Comparison of ENCODE assay signal across 12 mouse cellular contexts in the genomic region with DNA sequence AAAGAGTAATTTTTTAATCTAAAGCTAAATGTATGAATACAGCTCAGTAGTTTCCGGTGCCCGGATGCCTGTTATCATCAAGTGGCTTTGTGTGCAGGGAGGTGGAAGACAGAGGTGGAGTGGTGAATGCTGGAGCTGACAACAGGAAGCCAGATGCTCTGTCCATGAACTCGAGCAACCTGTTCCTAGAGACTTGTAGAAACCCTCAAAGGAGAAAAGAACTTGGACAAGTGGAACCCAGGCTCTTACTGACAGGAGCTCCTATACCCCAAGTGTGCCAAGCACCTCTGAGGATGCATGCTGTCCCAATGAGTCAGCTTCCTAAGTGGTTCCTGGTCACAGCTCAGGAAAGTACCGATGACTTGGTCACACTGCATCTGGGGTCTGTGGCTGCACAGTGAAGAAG. TPM values are rescaled to one million over a fixed set of nuclear protein-coding genes. Genes with fewer than 3 reads are reported as not detected.
DNase-seq lines count a peak whose midpoint lies in the region; ATAC-seq and TF ChIP-seq lines count a peak whose summit lies in the region.
"Had no signal": no experiment of that assay in that cellular context is flagged by ENCODE, and none has a peak within 500 bp of the region (broad histone marks: within the 10 kb centered on the region; RNA-seq: fewer than 3 reads in every experiment).

No protein-coding gene starts in this region.

- no peak for ATAC-seq in heart, embryonic 13.5 days (ENCODE audit: extremely low read depth, insufficient number of reproducible peaks, low FRiP score, low TSS enrichment)
- peak; percentile 64 for ATAC-seq in liver, embryonic 14.5 days (ENCODE audit: insufficient read depth)

- no peaks in the 10 kb centered on the region for H3K9me3 ChIP-seq in heart, embryonic 13.5 days
- no peaks in the 10 kb centered on the region for H3K9me3 ChIP-seq in liver, embryonic 14.5 days (ENCODE audit: control insufficient read depth, low read length)
- H3K9me3 ChIP-seq: embryonic facial prominence, embryonic 15.5 days had no signal

- H3K4me2 ChIP-seq in heart, embryonic 13.5 days: no peak overlapping the region
- no peak overlapping the region; the same call in 1 of the 2 replicates for H3K4me2 ChIP-seq in liver, embryonic 14.5 days (ENCODE audit: low read depth)
- H3K4me2 ChIP-seq: embryonic facial prominence, embryonic 15.5 days had no signal

- peaks cover 17% of the 10 kb centered on the region for H3K4me1 ChIP-seq in heart, embryonic 13.5 days
- H3K4me1 ChIP-seq in liver, embryonic 14.5 days (replicated peaks; ENCODE audit: control insufficient read depth in 2 of 2, insufficient read depth in 2 of 2, low read length in 1 of 2): peaks cover 14 to 26% of the 10 kb centered on the region in 2 experiments

- intact Hi-C loops in heart, postnatal 10 days (cut with DNase I): loop anchor here (5.0 kb wide), 1 partner anchor 219 kb away; no protein-coding TSS in a partner anchor

- no peak overlapping the region for H3K4me3 ChIP-seq in heart, embryonic 13.5 days
- no peak overlapping the region for H3K4me3 ChIP-seq in liver, embryonic 14.5 days (ENCODE audit: insufficient read depth in 1 of 2, low read depth in 2 of 2, low read length in 2 of 2)
- H3K4me3 ChIP-seq: embryonic facial prominence, embryonic 15.5 days had no signal

- H3K36me3 ChIP-seq in heart, embryonic 13.5 days: no peaks in the 10 kb centered on the region
- H3K36me3 ChIP-seq in liver, embryonic 14.5 days (replicated peaks; ENCODE audit: control insufficient read depth, insufficient read depth, low read depth): no peaks in the 10 kb centered on the region
- H3K36me3 ChIP-seq: embryonic facial prominence, embryonic 15.5 days had no signal

- peak overlapping the region; percentile 63 for H3K27ac ChIP-seq in heart, embryonic 13.5 days (replicated peaks)
- peak overlapping the region; percentile 58 for H3K27ac ChIP-seq in liver, embryonic 14.5 days

- WGBS in heart, embryonic 13.5 days: 41% methylated on average over 4 of the region's 4 CpGs
- WGBS in liver, embryonic 14.5 days (ENCODE audit: insufficient replicate concordance): 17% methylated on average over 4 of the region's 4 CpGs

- DNase-seq in heart, postnatal 10 days: no peak
- peak; percentile 61 for DNase-seq in 3T3-L1 (ENCODE audit: low read depth, low spot score)
- DNase-seq in brain, adult 2 months (ENCODE audit: low read depth, low spot score): peak; percentile 15
- no peak for DNase-seq in liver, embryonic 14.5 days (ENCODE audit: low read depth in 3 of 3, low spot score in 3 of 3)
- no peak for DNase-seq in urinary bladder, postnatal 36 days (ENCODE audit: low spot score in 2 of 2)
- DNase-seq in urinary bladder, postnatal 4 days (ENCODE audit: low spot score in 2 of 2): no peak
- no peak for DNase-seq in embryo, embryonic 10 days (ENCODE audit: low spot score)
- DNase-seq: cerebellum, adult 11 months; right cerebral cortex, postnatal 25 days; thymus, adult 18-20 months had no signal

- no peak overlapping the region for H3K9ac ChIP-seq in heart, embryonic 13.5 days
- peak overlapping the region; percentile 24 for H3K9ac ChIP-seq in liver, embryonic 14.5 days (replicated peaks)
- H3K9ac ChIP-seq: embryonic facial prominence, embryonic 15.5 days had no signal

- no peak for TF ChIP-seq CTCF in liver, embryonic 14.5 days (IDR thresholded peaks at IDR 0.05; ENCODE audit: low read depth)

- no peaks in the 10 kb centered on the region for H3K27me3 ChIP-seq in heart, embryonic 13.5 days (replicated peaks)
- H3K27me3 ChIP-seq in liver, embryonic 14.5 days (ENCODE audit: control insufficient read depth, insufficient read depth, low read length): no peaks in the 10 kb centered on the region
- H3K27me3 ChIP-seq: embryonic facial prominence, embryonic 15.5 days had no signal

- TF ChIP-seq EP300 in liver, embryonic 14.5 days (IDR thresholded peaks at IDR 0.05; ENCODE audit: low read depth): no peak

RNA-seq across cellular contexts. Expression of gene Mrvi1, which starts 41.1 kb away (rescaled TPM):
- polyA plus RNA-seq in heart, embryonic 13.5 days (2015; fragmentation: Nextera tagmentation; extraction: Ambion mirVana): 4.6 and 5.3 TPM in 2 replicates
- 10 to 100 TPM; 13.5 to 15.5 TPM for total RNA-seq in heart, postnatal 10 days (2021)
- 3.7 TPM in 2 replicates for polyA plus RNA-seq in liver, embryonic 14.5 days (2012; rRNA removed)
- 4.7 and 5.5 TPM in 2 replicates for polyA plus RNA-seq in liver, embryonic 14.5 days (2014; fragmentation: Nextera tagmentation; extraction: Ambion mirVana)

Comparison
In these comparisons a context has a peak if more than half of its experiments do, and no peak if none do; other contexts are left out.
1. DNase-seq: peak in 3T3-L1 (single experiment) and brain, adult 2 months (single experiment); none in heart, postnatal 10 days (0 of 2), liver, embryonic 14.5 days (0 of 3), urinary bladder, postnatal 36 days (0 of 2), urinary bladder, postnatal 4 days (0 of 2) and embryo, embryonic 10 days (single experiment).